Mouse (Mus musculus) embryonic stem cell, embryonic (primary cell): Measurements from ENCODE around the gene Dph2.

Experiments
- CTCF ChIA-PET, 4 experiments: fragments of 300-600 bp in 2 of 4; fragments of 350-600 bp in 2 of 4; sonication (Branson Sonifier 250); formaldehyde crosslinking; loops; one replicate each; lab custom pipeline; 2022; ENCODE audit warnings: inconsistent platforms in 2 of 4; lab: Charles Lee
- POLR2A ChIA-PET, 4 experiments: fragments of 300-600 bp in 2 of 4; fragments of 350-600 bp in 2 of 4; sonication (Branson Sonifier 250); formaldehyde crosslinking; loops; one replicate each; lab custom pipeline; 2022; ENCODE audit warnings: antibody characterized with exemption in 4 of 4, inconsistent platforms in 1 of 4; lab: Charles Lee

Gene Dph2

GRCm38 (mm10) chr4:117893376-117893775 is 1.5 kb upstream of the Dph2 start:
- ChIA-PET POLR2A (interaction anchor here in 2 of 4 experiments (0.7 to 2.4 kb wide), 14 partner anchors 10 to 605 kb away, joined by 3 to 11 read pairs (median 3); partner anchors contain the start of genes Ipo13 (in 2 of the 2), B4galt2 (in 1 of the 2) and Kdm4a (in 1 of the 2)), CTCF (interaction anchor here in 3 of 4 experiments (0.5 to 1.3 kb wide), 5 partner anchors 35 to 190 kb away, joined by 3 to 5 read pairs (median 3); no protein-coding TSS in a partner anchor)

GRCm38 (mm10) chr4:117890750-117891149 is 1.1 kb downstream of the Dph2 start:
- ChIA-PET CTCF (interaction anchor here in 3 of 4 experiments (0.6 to 1.9 kb wide), 5 partner anchors 32 to 193 kb away, joined by 3 to 7 read pairs (median 6); no protein-coding TSS in a partner anchor), POLR2A (interaction anchor here in 3 of 4 experiments (0.6 to 3.8 kb wide), 18 partner anchors 8 to 246 kb away, joined by 3 to 28 read pairs (median 5); partner anchors contain the start of genes B4galt2 (in 1 of the 3), Ipo13 (in 1 of the 3) and Slc6a9 (in 1 of the 3))

- ChIA-PET CTCF (no interaction called here), POLR2A (interaction anchor here in 2 of 4 experiments (1.2 to 3.8 kb wide), 3 partner anchors 26 to 54 kb away, joined by 4 to 28 read pairs (median 15); partner anchors contain the start of genes Ipo13 (in 1 of the 2) and Slc6a9 (in 1 of the 2))
Observed at GRCm38 (mm10) chr4:117890031-117890430, 1.8 kb downstream of the Dph2 start.

- ChIA-PET CTCF (no interaction called here), POLR2A (interaction anchor here in 2 of 4 experiments (1.2 to 3.8 kb wide), 3 partner anchors 27 to 54 kb away, joined by 4 to 28 read pairs (median 15); partner anchors contain the start of genes Ipo13 (in 1 of the 2) and Slc6a9 (in 1 of the 2))
Observed at GRCm38 (mm10) chr4:117889471-117889870, 2.4 kb downstream of the Dph2 start.

- CTCF ChIA-PET = interaction anchor here in 1 of 4 experiments (1.3 kb wide), 1 partner anchor 40 kb away, joined by 4 read pairs; no protein-coding TSS in a partner anchor
- POLR2A ChIA-PET = interaction anchor here in 3 of 4 experiments (0.5 to 2.5 kb wide), 16 partner anchors 10 to 732 kb away, joined by 3 to 9 read pairs (median 4); partner anchors contain the start of genes Ipo13 (in 1 of the 3), Kdm4a (in 1 of the 3) and Rps8 (in 1 of the 3)
Observed at GRCm38 (mm10) chr4:117887920-117888319, 3.9 kb downstream of the Dph2 start.

- ChIA-PET POLR2A (interaction anchor here in 3 of 4 experiments (0.5 to 2.5 kb wide), 33 partner anchors 9 to 761 kb away, joined by 3 to 14 read pairs (median 4); partner anchors contain the start of genes Ipo13 (in 2 of the 3), Artn (in 1 of the 3), Ccdc24 (in 1 of the 3) and Kdm4a (in 1 of the 3)), CTCF (interaction anchor here in 2 of 4 experiments (0.7 to 1.3 kb wide), 3 partner anchors 28 to 1155 kb away, joined by 3 to 5 read pairs (median 4); no protein-coding TSS in a partner anchor)
Observed at GRCm38 (mm10) chr4:117887133-117887532, 4.7 kb downstream of the Dph2 start, which contains the start of gene Atp6v0b. TSS of gene Atp6v0b (minus strand) at chr4:117887333.

- POLR2A ChIA-PET = interaction anchor here in 3 of 4 experiments (0.6 to 2.5 kb wide), 32 partner anchors 9 to 761 kb away, joined by 3 to 14 read pairs (median 4); partner anchors contain the start of genes Artn (in 1 of the 3), Ccdc24 (in 1 of the 3), Ipo13 (in 1 of the 3) and Kdm4a (in 1 of the 3)
- CTCF ChIA-PET = interaction anchor here in 2 of 4 experiments (0.7 to 1.3 kb wide), 3 partner anchors 28 to 1155 kb away, joined by 3 to 5 read pairs (median 4); no protein-coding TSS in a partner anchor
Observed at GRCm38 (mm10) chr4:117886644-117887043, 5.2 kb downstream of the Dph2 start.

- ChIA-PET POLR2A (interaction anchor here in 3 of 4 experiments (0.7 to 2.5 kb wide), 12 partner anchors 16 to 293 kb away, joined by 3 to 9 read pairs (median 4); partner anchors contain the start of gene Kdm4a (in 1 of the 3)), CTCF (no interaction called here)
Observed at GRCm38 (mm10) chr4:117885994-117886393, 5.8 kb downstream of the Dph2 start.

- CTCF ChIA-PET = interaction anchor here in 1 of 4 experiments (0.6 kb wide), 1 partner anchor 1812 kb away, joined by 3 read pairs; no protein-coding TSS in a partner anchor
- POLR2A ChIA-PET = interaction anchor here in 3 of 4 experiments (0.8 to 2.1 kb wide), 5 partner anchors 13 to 80 kb away, joined by 3 to 7 read pairs (median 3); partner anchors contain the start of gene Ccdc24 (in 1 of the 3)
Observed at GRCm38 (mm10) chr4:117885093-117885492, 6.7 kb downstream of the Dph2 start.

GRCm38 (mm10) chr4:117884146-117884545 is 7.7 kb downstream of the Dph2 start:
- CTCF ChIA-PET = interaction anchor here in 1 of 4 experiments (1.0 kb wide), 1 partner anchor 24 kb away, joined by 3 read pairs; no protein-coding TSS in a partner anchor

GRCm38 (mm10) chr4:117882701-117883691 is 8.8 kb downstream of the Dph2 start, which contains the start of gene B4galt2:
TSS of gene B4galt2 (minus strand) at chr4:117883487.
- CTCF ChIA-PET = interaction anchor here in 1 of 4 experiments (1.0 kb wide), 1 partner anchor 23 kb away, joined by 3 read pairs; no protein-coding TSS in a partner anchor

More at GRCm38 (mm10) chr4:117884146-117884545, 7.7 kb downstream of the Dph2 start:
- POLR2A ChIA-PET = interaction anchor here in 2 of 4 experiments (0.6 to 2.1 kb wide), 9 partner anchors 8 to 372 kb away, joined by 3 to 7 read pairs (median 3); partner anchors contain the start of gene Dph2 (in 1 of the 2)

GRCm38 (mm10) chr4:117878703-117879102 is 13.1 kb downstream of the Dph2 start:
- CTCF ChIA-PET = interaction anchor here in 1 of 4 experiments (0.6 to 0.7 kb wide), 2 partner anchors 21 to 345 kb away, joined by 3 to 5 read pairs; no protein-coding TSS in a partner anchor

More at GRCm38 (mm10) chr4:117882701-117883691, 8.8 kb downstream of the Dph2 start, which contains the start of gene B4galt2:
- POLR2A ChIA-PET = interaction anchor here (0.5 to 2.1 kb wide), 11 partner anchors 8 to 83 kb away, joined by 3 to 10 read pairs (median 3); partner anchors contain the start of gene Dph2 (in 3 of the 4)

GRCm38 (mm10) chr4:117878301-117878700 is 13.5 kb downstream of the Dph2 start:
- POLR2A ChIA-PET = interaction anchor here in 2 of 4 experiments (0.8 to 2.4 kb wide), 9 partner anchors 9 to 86 kb away, joined by 3 to 9 read pairs (median 4); partner anchors contain the start of genes Atp6v0b (in 1 of the 2) and Dph2 (in 1 of the 2)
- CTCF ChIA-PET = no interaction called here

More at GRCm38 (mm10) chr4:117878703-117879102, 13.1 kb downstream of the Dph2 start:
- POLR2A ChIA-PET = interaction anchor here in 2 of 4 experiments (0.6 to 2.4 kb wide), 8 partner anchors 9 to 86 kb away, joined by 3 to 9 read pairs (median 6); partner anchors contain the start of genes Atp6v0b (in 1 of the 2) and Dph2 (in 1 of the 2)

GRCm38 (mm10) chr4:117873615-117874014 is 18.2 kb downstream of the Dph2 start:
- POLR2A ChIA-PET = interaction anchor here in 2 of 4 experiments (1.4 to 1.8 kb wide), 3 partner anchors 13 to 37 kb away, joined by 4 read pairs; partner anchors contain the start of gene Atp6v0b (in 2 of the 2)
- CTCF ChIA-PET = no interaction called here

GRCm38 (mm10) chr4:117872471-117872886 is 19.4 kb downstream of the Dph2 start, which contains the start of gene Ccdc24:
TSS of gene Ccdc24 (minus strand) at chr4:117872557.
- ChIA-PET CTCF (interaction anchor here in 1 of 4 experiments (1.4 kb wide), 1 partner anchor 14 kb away, joined by 3 read pairs; no protein-coding TSS in a partner anchor), POLR2A (interaction anchor here in 2 of 4 experiments (0.7 to 1.8 kb wide), 9 partner anchors 9 to 210 kb away, joined by 3 to 4 read pairs (median 3); partner anchors contain the start of genes Atp6v0b (in 2 of the 2) and B4galt2 (in 1 of the 2))

GRCm38 (mm10) chr4:117871787-117872186 is 20.0 kb downstream of the Dph2 start:
- ChIA-PET CTCF (interaction anchor here in 1 of 4 experiments (1.4 kb wide), 1 partner anchor 13 kb away, joined by 3 read pairs; no protein-coding TSS in a partner anchor), POLR2A (interaction anchor here in 2 of 4 experiments (0.6 to 1.0 kb wide), 8 partner anchors 9 to 533 kb away, joined by 3 to 5 read pairs (median 3); partner anchors contain the start of gene Atp6v0b (in 1 of the 2))
